Mouse (Mus musculus) midbrain, embryonic 16.5 days (tissue): ENCODE measurements around the gene Xdh. TPM values are rescaled to one million over a fixed set of nuclear protein-coding genes. Genes with fewer than 3 reads are reported as not detected.

ENCODE experiments used
- ATAC-seq: fragments of 200-750 bp; cut with Nextera tagmentation; 2 replicates; pipeline ENCODE4 v1.8.0; 2017; ENCODE audit warnings: moderate TSS enrichment
- H3K27ac ChIP-seq: fragments of 300-500 bp; sonication (generic); 2 replicates; pipeline ENCODE4 v1.5.1; 2014; ENCODE audit warnings: mild to moderate bottlenecking, low read length, mixed read lengths
- H3K27me3 ChIP-seq: fragments of 300-500 bp; sonication (generic); 2 replicates; pipeline ENCODE4 v1.6.1; 2014; ENCODE audit warnings: low read depth, low read length, mixed read lengths; ENCODE audit not compliant: control insufficient read depth, insufficient read depth
- H3K36me3 ChIP-seq: fragments of 300-500 bp; sonication (generic); 2 replicates; pipeline ENCODE4 v1.6.1; 2014; ENCODE audit warnings: mild to moderate bottlenecking, low read length, moderate library complexity, mixed read lengths; ENCODE audit not compliant: control insufficient read depth, insufficient read depth
- H3K4me1 ChIP-seq: fragments of 300-500 bp; sonication (generic); 2 replicates; pipeline ENCODE4 v1.6.1; 2014; ENCODE audit warnings: mild to moderate bottlenecking, low read length, mixed read lengths; ENCODE audit not compliant: control insufficient read depth, insufficient read depth
- H3K4me2 ChIP-seq: fragments of 300-500 bp; sonication (generic); 2 replicates; pipeline ENCODE4 v1.6.1; 2014; ENCODE audit warnings: mild to moderate bottlenecking, low read length, mixed read lengths
- H3K4me3 ChIP-seq: fragments of 300-500 bp; sonication (generic); 2 replicates; pipeline ENCODE4 v1.5.1; 2014; ENCODE audit warnings: low read depth, mild to moderate bottlenecking, low read length, moderate library complexity, mixed read lengths
- H3K9ac ChIP-seq: fragments of 300-500 bp; sonication (generic); 2 replicates; pipeline ENCODE4 v1.6.1; 2014; ENCODE audit warnings: low read depth, low read length, mixed read lengths
- H3K9me3 ChIP-seq: fragments of 300-500 bp; sonication (generic); replicated peaks from 2 replicates; pipeline ENCODE4 v1.6.1; 2014; ENCODE audit warnings: mild to moderate bottlenecking, low read length, mixed read lengths; ENCODE audit not compliant: control insufficient read depth, poor library complexity, severe bottlenecking
- WGBS: fragments of 180-500 bp; shearing (Covaris S2); extraction: QIAGEN DNeasy Blood & Tissue Kit; methylation state at CpG from one replicate; pipeline ENCODE4 v1.1.7; 2014; 5-methylcytosine and 5-hydroxymethylcytosine counted together
- polyA plus RNA-seq: library from polyadenylated mRNA; unstranded; fragments of >200 nt; fragmentation: Nextera tagmentation; extraction: Ambion mirVana; gene quantifications from 2 replicates; pipeline ENCODE4 v1.2.1, GENCODE M21; 2015

Gene Xdh
- polyA plus RNA-seq, 1 experiment from 2014 or later: 0.70 TPM

GRCm38 (mm10) chr17:73903121-73903520 is 46.9 kb downstream of the Xdh start:
- Histone ChIP-seq H3K4me3 (no peak overlapping the region), H3K9me3 (no peaks in the 10 kb centered on the region), H3K36me3 (no peaks in the 10 kb centered on the region), H3K27me3 (no peaks in the 10 kb centered on the region), H3K4me2 (no peak overlapping the region), H3K9ac (no peak overlapping the region), H3K4me1 (no peaks in the 10 kb centered on the region), H3K27ac (no peak overlapping the region)
- WGBS: 93% methylated on average over 1 of the region's 1 CpGs
- no peak for ATAC-seq

GRCm38 (mm10) chr17:73902234-73902636 is 47.8 kb downstream of the Xdh start:
- Histone ChIP-seq H3K36me3 (no peaks in the 10 kb centered on the region), H3K9me3 (no peaks in the 10 kb centered on the region), H3K4me1 (no peaks in the 10 kb centered on the region), H3K9ac (no peak overlapping the region), H3K4me2 (no peak overlapping the region), H3K4me3 (no peak overlapping the region), H3K27ac (no peak overlapping the region), H3K27me3 (no peaks in the 10 kb centered on the region)
- WGBS: 72% methylated on average over 5 of the region's 5 CpGs
- ATAC-seq: no peak

DNA sequence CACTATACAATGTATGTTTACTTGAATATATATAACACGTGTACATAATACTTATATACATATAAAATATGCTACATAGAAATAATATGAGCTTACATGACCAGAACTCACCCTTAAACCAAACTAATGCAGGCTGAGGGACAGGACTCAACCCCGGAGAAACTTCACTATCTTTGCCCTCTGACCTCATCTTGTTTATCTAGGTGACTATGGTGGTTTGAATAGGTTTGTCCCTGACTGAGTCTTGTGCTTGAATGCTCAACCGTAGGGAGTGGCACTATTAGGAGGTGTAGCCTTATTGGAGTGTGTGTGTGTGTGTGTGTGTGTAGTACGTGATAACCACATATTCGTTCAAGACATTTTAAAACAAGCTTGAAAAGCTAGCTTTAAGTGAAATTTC is 55.6 kb downstream of the Xdh start:
- Histone ChIP-seq H3K27ac (no peak overlapping the region), H3K36me3 (no peaks in the 10 kb centered on the region), H3K4me2 (no peak overlapping the region), H3K9me3 (no peaks in the 10 kb centered on the region), H3K27me3 (no peaks in the 10 kb centered on the region), H3K4me1 (no peaks in the 10 kb centered on the region), H3K4me3 (no peak overlapping the region), H3K9ac (no peak overlapping the region)
- ATAC-seq: no peak
- 89% methylated on average over 5 of the region's 5 CpGs for WGBS

- Histone ChIP-seq H3K4me2 (no peak overlapping the region), H3K27me3 (no peaks in the 10 kb centered on the region), H3K36me3 (no peaks in the 10 kb centered on the region), H3K4me1 (no peaks in the 10 kb centered on the region), H3K4me3 (no peak overlapping the region), H3K9me3 (no peaks in the 10 kb centered on the region), H3K9ac (no peak overlapping the region), H3K27ac (no peak overlapping the region)
- WGBS: 93% methylated on average over 4 of the region's 4 CpGs
- ATAC-seq: no peak
Observed at GRCm38 (mm10) chr17:73893822-73894221, 56.2 kb downstream of the Xdh start.

DNA sequence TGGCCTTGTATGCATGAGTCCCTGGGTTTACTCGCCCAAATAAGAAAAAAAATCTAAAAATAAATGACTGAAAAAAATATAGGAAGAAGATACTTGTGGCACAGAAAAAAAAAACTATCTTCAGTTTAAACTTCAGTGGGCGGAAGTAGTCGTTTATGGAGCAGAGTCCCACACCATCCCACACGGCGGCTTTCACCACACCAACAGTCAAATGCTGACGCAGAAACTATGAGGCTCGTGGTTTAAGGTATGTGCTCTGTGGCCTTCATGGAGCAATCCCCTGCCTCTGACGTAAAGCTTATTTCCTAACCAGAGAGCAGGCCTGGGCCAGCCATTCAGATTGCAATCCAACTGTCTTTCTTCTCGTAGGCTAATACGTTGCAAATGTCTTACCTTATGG is 56.8 kb downstream of the Xdh start:
- 91% methylated on average over 10 of the region's 10 CpGs for WGBS
- Histone ChIP-seq H3K9ac (no peak overlapping the region), H3K27ac (no peak overlapping the region), H3K9me3 (no peaks in the 10 kb centered on the region), H3K4me2 (no peak overlapping the region), H3K4me1 (no peaks in the 10 kb centered on the region), H3K36me3 (no peaks in the 10 kb centered on the region), H3K27me3 (no peaks in the 10 kb centered on the region), H3K4me3 (no peak overlapping the region)
- ATAC-seq: no peak

- no peak for ATAC-seq
- no peak overlapping the region for H3K9ac ChIP-seq
- H3K27ac ChIP-seq: no peak overlapping the region
- H3K4me1 ChIP-seq: no peaks in the 10 kb centered on the region
- H3K4me2 ChIP-seq: no peak overlapping the region
- 90% methylated on average over 1 of the region's 1 CpGs for WGBS
- no peak overlapping the region for H3K4me3 ChIP-seq
- no peaks in the 10 kb centered on the region for H3K27me3 ChIP-seq
- H3K36me3 ChIP-seq: no peaks in the 10 kb centered on the region
- H3K9me3 ChIP-seq: no peaks in the 10 kb centered on the region
Observed at GRCm38 (mm10) chr17:73891590-73891989, 58.4 kb downstream of the Xdh start.

DNA sequence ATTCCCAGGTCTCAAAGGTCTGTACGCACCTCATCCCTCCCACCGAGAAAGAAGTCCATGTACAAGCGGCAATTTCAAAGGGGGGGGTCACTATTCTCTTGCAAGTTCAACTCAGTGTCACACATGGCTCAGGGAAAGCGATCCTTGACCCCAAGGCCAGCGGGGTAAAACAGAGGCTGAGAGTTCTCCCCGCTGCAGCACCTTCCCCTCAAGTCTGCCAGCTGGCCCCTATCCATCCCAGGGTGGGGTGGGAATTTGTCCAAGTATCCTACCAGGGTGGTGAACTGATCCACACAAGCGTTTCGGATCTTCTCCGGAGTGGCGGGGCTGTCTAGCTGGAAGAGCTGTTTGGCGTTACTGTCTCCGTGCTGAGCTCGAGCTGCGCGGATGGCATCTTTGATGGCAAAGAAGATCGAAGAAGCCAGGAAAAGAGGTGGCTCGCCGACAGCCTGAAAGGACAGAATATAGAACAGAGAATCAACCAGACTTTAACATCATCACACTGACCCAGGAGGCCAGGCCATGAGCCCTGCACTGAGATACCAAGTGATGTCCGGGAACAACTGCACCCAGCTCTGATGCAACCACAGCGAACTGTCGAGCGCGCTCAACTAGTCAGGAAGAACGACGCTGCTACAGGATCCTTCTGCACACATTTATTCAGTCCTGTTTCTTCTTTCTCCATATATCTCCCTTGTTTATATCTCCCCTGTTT is 63.8 kb downstream of the Xdh start:
- Histone ChIP-seq H3K27ac (no peak overlapping the region), H3K4me1 (no peaks in the 10 kb centered on the region; the same call in 1 of the 2 replicates), H3K9me3 (no peaks in the 10 kb centered on the region), H3K36me3 (no peaks in the 10 kb centered on the region), H3K9ac (no peak overlapping the region), H3K4me3 (no peak overlapping the region), H3K4me2 (no peak overlapping the region), H3K27me3 (no peaks in the 10 kb centered on the region)
- 90% methylated on average over 25 of the region's 25 CpGs for WGBS
- ATAC-seq: no peak

GRCm38 (mm10) chr17:73883332-73883731 is 66.7 kb downstream of the Xdh start:
- Histone ChIP-seq H3K4me1 (no peaks in the 10 kb centered on the region; the same call in 1 of the 2 replicates), H3K4me3 (no peak overlapping the region), H3K4me2 (no peak overlapping the region), H3K27me3 (no peaks in the 10 kb centered on the region), H3K9me3 (no peaks in the 10 kb centered on the region), H3K27ac (no peak overlapping the region), H3K36me3 (no peaks in the 10 kb centered on the region), H3K9ac (no peak overlapping the region)
- WGBS: 74% methylated on average over 12 of the region's 12 CpGs
- no peak for ATAC-seq

DNA sequence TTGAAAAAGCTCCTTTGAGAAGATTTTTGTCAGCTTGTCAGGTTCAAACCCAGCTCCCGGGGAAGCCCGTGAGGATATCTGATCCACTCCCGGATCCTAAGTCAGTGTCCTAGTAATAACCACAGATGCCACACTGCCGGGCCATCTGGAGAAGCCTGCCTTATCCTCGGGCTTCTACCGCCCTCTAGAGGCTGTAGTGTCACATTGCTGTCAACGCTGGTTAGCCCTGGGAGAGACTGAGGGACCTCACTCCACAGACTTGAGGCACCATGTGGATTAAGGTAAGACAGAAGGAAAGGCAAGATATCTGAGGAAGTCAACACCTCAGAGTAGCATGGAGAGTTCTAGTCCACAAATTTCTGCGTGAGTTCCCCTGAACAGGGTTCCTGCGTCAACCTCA is 67.8 kb downstream of the Xdh start:
- H3K4me3 ChIP-seq: no peak overlapping the region
- WGBS: 8% methylated on average over 9 of the region's 9 CpGs
- H3K27ac ChIP-seq: no peak overlapping the region
- H3K9ac ChIP-seq: no peak overlapping the region
- H3K36me3 ChIP-seq: no peaks in the 10 kb centered on the region
- H3K4me2 ChIP-seq: no peak overlapping the region
- no peaks in the 10 kb centered on the region for H3K27me3 ChIP-seq
- no peaks in the 10 kb centered on the region; the same call in 1 of the 2 replicates for H3K4me1 ChIP-seq
- no peaks in the 10 kb centered on the region for H3K9me3 ChIP-seq
- ATAC-seq: peak; percentile 91
